Mouse (Mus musculus) CH12.LX (cell line): Measurements from ENCODE around the gene Rfxap. TPM values are rescaled to one million over a fixed set of nuclear protein-coding genes. Genes with fewer than 3 reads are reported as not detected.

Experiments used
- DNase-seq: peaks from one replicate; pipeline ENCODE4 v3.0.0-alpha.2; 2013; ENCODE audit errors: extremely low read depth
- H3K27ac ChIP-seq: 2 replicates; pipeline ENCODE4 v1.5.1; 2012; ENCODE audit warnings: low read depth, mild to moderate bottlenecking, control low read depth, moderate library complexity; ENCODE audit not compliant: insufficient read depth
- H3K27me3 ChIP-seq: replicated peaks from 2 replicates; pipeline ENCODE3; 2012; ENCODE audit warnings: inconsistent platforms
- H3K36me3 ChIP-seq, 2 experiments: replicated peaks in 1 of 2; 2 replicates each; pipeline versions ENCODE3 to v1.6.1; 2012; ENCODE audit warnings: inconsistent platforms in 1 of 2, low read length in 1 of 2, mild to moderate bottlenecking in 1 of 2, mixed read lengths in 1 of 2, moderate library complexity in 1 of 2; ENCODE audit not compliant: control insufficient read depth in 1 of 2, insufficient read depth in 1 of 2
- H3K4me1 ChIP-seq, 2 experiments: 2 replicates each; pipeline ENCODE4 v1.6.1; 2012; ENCODE audit warnings: inconsistent platforms in 1 of 2, moderate library complexity in 1 of 2; ENCODE audit not compliant: insufficient read depth in 2 of 2, control insufficient read depth in 1 of 2
- H3K4me2 ChIP-seq: 2 replicates; pipeline ENCODE4 v1.6.1; 2012; ENCODE audit warnings: low read depth, mild to moderate bottlenecking, control low read depth; ENCODE audit not compliant: poor library complexity, insufficient read depth, severe bottlenecking
- H3K4me3 ChIP-seq, 3 experiments: fragments of 150-350 bp in 1 of 3; sonication (generic) in 1 of 3; replicated peaks in 1 of 3; 2 replicates each; pipeline versions ENCODE3 to v1.5.1; 2011 to 2012; ENCODE audit warnings: low read depth in 2 of 3, low read length in 2 of 3, mild to moderate bottlenecking in 2 of 3, moderate library complexity in 2 of 3, control low read depth in 1 of 3, improper control_type of control experiment in 1 of 3, inconsistent platforms in 1 of 3, mixed read lengths in 1 of 3; ENCODE audit not compliant: poor library complexity in 1 of 3
- H3K79me2 ChIP-seq: replicated peaks from 2 replicates; pipeline ENCODE4 v1.6.1; 2012; ENCODE audit warnings: mild to moderate bottlenecking, moderate library complexity; ENCODE audit not compliant: control insufficient read depth, poor library complexity, insufficient read depth, severe bottlenecking; ENCODE audit errors: extremely low read depth
- H3K9ac ChIP-seq: 2 replicates; pipeline ENCODE4 v1.6.1; 2012; ENCODE audit warnings: low read depth, mild to moderate bottlenecking, control low read depth, moderate library complexity; ENCODE audit not compliant: insufficient read depth
- H3K9me3 ChIP-seq: replicated peaks from 2 replicates; pipeline ENCODE3; 2012; ENCODE audit warnings: low read length, inconsistent platforms, mixed read lengths
- CHD1 ChIP-seq: IDR thresholded peaks from 2 replicates; pipeline ENCODE4 v1.6.1; 2012; ENCODE audit warnings: low read depth, low read length, improper control_type of control experiment, inconsistent platforms
- CTCF ChIP-seq, 2 experiments: IDR thresholded peaks in 1 of 2; conservative IDR thresholded peaks in 1 of 2; 2 replicates each; pipeline ENCODE4 v1.5.1; 2011 to 2012; ENCODE audit warnings: low read depth in 2 of 2, low read length in 2 of 2, improper control_type of control experiment in 1 of 2, inconsistent platforms in 1 of 2, mild to moderate bottlenecking in 1 of 2, moderate library complexity in 1 of 2
- ELF1 ChIP-seq: IDR thresholded peaks from 2 replicates; pipeline ENCODE4 v1.6.1; 2014; ENCODE audit warnings: low read depth, mild to moderate bottlenecking, inconsistent platforms, low read length, improper control_type of control experiment
- JUN ChIP-seq: IDR thresholded peaks from 2 replicates; pipeline ENCODE4 v1.6.1; 2011; ENCODE audit warnings: low read depth, mild to moderate bottlenecking, low read length, improper control_type of control experiment, moderate library complexity; ENCODE audit not compliant: insufficient read depth
- KAT2A ChIP-seq: IDR thresholded peaks from 2 replicates; pipeline ENCODE4 v1.6.1; 2012; ENCODE audit warnings: low read length, improper control_type of control experiment, inconsistent platforms; ENCODE audit not compliant: insufficient replicate concordance
- MAX ChIP-seq: IDR thresholded peaks from 2 replicates; pipeline ENCODE4 v1.6.1; 2011; ENCODE audit warnings: low read length, improper control_type of control experiment
- MEF2A ChIP-seq: IDR thresholded peaks from 2 replicates; pipeline ENCODE4 v1.6.1; 2014; ENCODE audit warnings: low read depth, mild to moderate bottlenecking, inconsistent platforms, low read length, improper control_type of control experiment, borderline replicate concordance
- NRF1 ChIP-seq: IDR thresholded peaks from 2 replicates; pipeline ENCODE4 v1.6.1; 2014; ENCODE audit warnings: low read depth, mild to moderate bottlenecking, inconsistent platforms, low read length, improper control_type of control experiment, moderate library complexity
- POLR2A ChIP-seq: IDR thresholded peaks from 2 replicates; pipeline ENCODE4 v1.6.1; 2011; ENCODE audit warnings: low read depth, mild to moderate bottlenecking, improper control_type of control experiment, low read length
- RAD21 ChIP-seq: IDR thresholded peaks from 2 replicates; pipeline ENCODE4 v1.6.1; 2011; ENCODE audit warnings: low read depth, mild to moderate bottlenecking, low read length, improper control_type of control experiment, moderate library complexity
- RCOR1 ChIP-seq: conservative IDR thresholded peaks from 2 replicates; pipeline ENCODE4 v1.6.1; 2012; ENCODE audit warnings: low read depth, mild to moderate bottlenecking, inconsistent platforms, low read length, improper control_type of control experiment
- SMC3 ChIP-seq: IDR thresholded peaks from 2 replicates; pipeline ENCODE4 v1.6.1; 2011; ENCODE audit warnings: low read depth, low read length, improper control_type of control experiment
- TCF12 ChIP-seq: IDR thresholded peaks from 2 replicates; pipeline ENCODE4 v1.6.1; 2014; ENCODE audit warnings: low read depth, mild to moderate bottlenecking, inconsistent platforms, low read length, improper control_type of control experiment
- UBTF ChIP-seq: IDR thresholded peaks from 2 replicates; pipeline ENCODE4 v1.6.1; 2012; ENCODE audit warnings: low read depth, mild to moderate bottlenecking, inconsistent platforms, low read length, improper control_type of control experiment, moderate library complexity
- dilution Hi-C: fragments of 300-500 bp; cut with MboI; formaldehyde crosslinking; loops from 2 replicates; pipeline ENCODE4 v1.14.3; 2020; ENCODE audit warnings: low sequenced_read_pairs; ENCODE audit not compliant: extremely low pct_unique_long_range_greater_than_20kb, extremely low pct_ligation_motif_present
- in situ Hi-C: fragments of 300-500 bp; cut with MboI; formaldehyde crosslinking; loops from 3 replicates; pipeline ENCODE4 v1.14.3; 2019; ENCODE audit warnings: low sequenced_read_pairs, low pct_ligation_motif_present, low pct_unique_long_range_greater_than_20kb, mixed read lengths
- polyA plus RNA-seq: library from polyadenylated mRNA; unstranded; fragments of >175 nt; gene quantifications from 2 replicates; pipeline ENCODE4 v1.2.1, GENCODE M21; 2012; ENCODE audit warnings: low read depth; ENCODE audit not compliant: insufficient read length
- total RNA-seq, 2 experiments: library from RNA; depleted of rRNA; stranded (reverse); fragments of 300-350 nt in 1 of 2; fragments of >200 nt in 1 of 2; gene quantifications; 2 replicates each; pipeline ENCODE4 v1.2.3; 2012 to 2014

Rfxap gene
- total and polyA plus RNA-seq, 3 experiments, result 25.8 to 38.8 (median 27.9) TPM

DNA sequence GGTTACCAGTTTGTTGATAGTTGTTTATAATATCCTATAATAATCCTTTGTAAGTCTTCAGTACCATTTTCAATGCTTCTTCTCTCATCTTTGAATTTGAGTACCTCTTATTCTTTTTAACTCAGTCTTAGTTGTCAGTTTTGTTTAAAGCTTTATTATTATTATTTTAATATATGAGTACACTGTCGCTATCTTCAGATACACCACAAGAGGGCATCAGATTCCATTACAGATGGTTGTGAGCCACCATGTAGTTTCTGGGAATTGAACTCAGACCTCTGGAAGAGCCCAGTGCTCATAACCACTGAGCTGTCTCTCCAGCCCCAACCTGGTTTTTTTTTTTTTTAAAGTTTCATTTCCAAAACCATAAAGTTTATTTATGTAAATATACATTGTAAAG lies 4.0 kb upstream of the Rfxap start:
- H3K9ac ChIP-seq, result no peak overlapping the region
- peaks cover 7% of the 10 kb centered on the region for H3K79me2 ChIP-seq
- DNase-seq, result no peak
- H3K9me3 ChIP-seq, result no peaks in the 10 kb centered on the region
- H3K4me1 ChIP-seq, result peaks cover 0 to 10% of the 10 kb centered on the region in 2 experiments; a peak in 2 of 4 replicates
- in situ Hi-C loops, result loop anchor here (10.0 to 25.0 kb wide), 2 partner anchors 253 to 449 kb away; partner anchors contain the start of gene Postn
- no peak overlapping the region for H3K27ac ChIP-seq
- dilution Hi-C loops, result no loop called here
- no peaks in the 10 kb centered on the region for H3K27me3 ChIP-seq
- H3K4me2 ChIP-seq, result no peak overlapping the region
- TF ChIP-seq CTCF (conservative IDR thresholded peaks at IDR 0.05 in 1 of 2, IDR thresholded peaks at IDR 0.05 in 1 of 2; ENCODE audit: low read depth in 2 of 2, low read length in 2 of 2), result peak; percentile 16 to 40; a peak in 2 of 4 replicates
- no peak; the same call in 1 of the 2 replicates for TF ChIP-seq RAD21
- H3K36me3 ChIP-seq, result no peaks in the 10 kb centered on the region
- H3K4me3 ChIP-seq, result no peak overlapping the region

DNA sequence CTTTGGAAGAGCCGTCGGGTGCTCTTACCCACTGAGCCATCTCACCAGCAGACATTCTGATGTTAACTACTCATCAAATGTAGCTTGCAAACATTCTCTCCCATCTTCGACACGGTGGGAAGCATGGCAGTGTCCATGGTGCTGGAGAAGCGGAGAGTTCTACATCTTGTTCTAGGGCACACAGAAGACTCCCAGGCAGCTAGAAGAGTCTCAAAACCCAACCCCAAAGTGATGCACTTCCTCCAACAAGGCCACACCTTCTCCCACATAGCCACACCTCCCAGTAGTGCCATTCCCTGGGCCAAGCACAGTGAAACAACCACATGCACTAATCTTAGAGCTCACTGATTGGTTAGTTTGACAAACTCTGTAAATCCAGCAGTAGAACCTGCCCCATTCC lies 1.5 kb upstream of the Rfxap start:
- Histone ChIP-seq H3K4me2 (no peak overlapping the region), H3K27me3 (no peaks in the 10 kb centered on the region), H3K9ac (no peak overlapping the region), H3K4me1 (peaks cover 0 to 23% of the 10 kb centered on the region in 2 experiments; a peak in 3 of 4 replicates), H3K79me2 (peaks cover 10% of the 10 kb centered on the region), H3K27ac (no peak overlapping the region), H3K36me3 (peaks cover 2 to 13% of the 10 kb centered on the region in 2 experiments), H3K4me3 (no peak overlapping the region), H3K9me3 (no peaks in the 10 kb centered on the region)
- in situ Hi-C loops (loop anchor here (25.0 kb wide), 1 partner anchor 447 kb away; the partner anchor contains the start of gene Postn), dilution Hi-C loops (no loop called here)
- no peak for TF ChIP-seq RCOR1
- TF ChIP-seq TCF12, result no peak
- no peak for TF ChIP-seq JUN
- TF ChIP-seq MAX, result no peak
- no peak for TF ChIP-seq CHD1
- 0 out of 2 replicates have a peak, but pooled peaks have one; percentile 40 for TF ChIP-seq ELF1
- no peak for TF ChIP-seq SMC3
- no peak for TF ChIP-seq KAT2A
- TF ChIP-seq MEF2A, result no peak
- TF ChIP-seq NRF1, result no peak
- peak; percentile 42; the same call in 1 of the 2 replicates for TF ChIP-seq POLR2A
- TF ChIP-seq UBTF, result no peak
- peak; percentile 66 for DNase-seq
